Mouse (Mus musculus): ENCODE measurements around the gene Rai1. TPM values are rescaled to one million over a fixed set of nuclear protein-coding genes. Genes with fewer than 3 reads are reported as not detected.
A peak's percentile ranks its signal among the peaks of the same experiment; 100 is the strongest.

Rai1 gene
- polyA plus RNA-seq, 1 experiment from 2014 or later, result 5.1 TPM

DNA sequence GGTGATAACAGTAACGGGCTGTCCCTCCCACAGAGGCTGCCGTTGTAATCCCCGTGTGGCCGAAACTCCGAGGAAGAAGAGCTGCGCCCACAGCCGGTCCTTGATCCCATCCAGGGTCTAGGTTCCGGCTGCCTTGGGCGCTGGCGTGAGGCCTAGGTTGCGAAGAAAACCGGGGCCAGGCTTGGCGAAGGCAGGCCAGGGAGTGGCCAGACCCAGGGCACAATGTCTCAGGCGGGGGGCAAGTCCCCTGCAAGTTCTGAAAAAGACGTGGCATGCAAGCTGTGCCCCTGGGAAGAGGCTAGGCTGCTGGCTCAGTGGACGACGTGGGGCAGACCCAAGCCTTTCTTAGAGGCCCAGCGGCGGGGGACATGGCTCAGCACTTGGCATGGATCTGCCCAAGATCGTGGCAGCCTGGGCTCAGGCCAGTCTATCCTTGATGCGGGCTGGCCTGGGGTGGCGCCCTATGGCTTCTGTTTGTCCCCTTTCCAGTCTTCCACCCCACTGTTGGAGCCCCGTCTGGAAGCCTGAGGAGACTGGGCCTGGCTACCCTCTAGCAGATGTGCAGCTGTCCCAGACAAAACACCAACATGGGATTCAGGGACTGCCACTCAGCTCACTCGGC lies 93.3 kb downstream of the Rai1 start:
- H3K27ac ChIP-seq, result no peak overlapping the region
- WGBS (ENCODE audit: insufficient replicate concordance), result 78% methylated on average over 24 of the region's 24 CpGs
- no peak for DNase-seq

DNA sequence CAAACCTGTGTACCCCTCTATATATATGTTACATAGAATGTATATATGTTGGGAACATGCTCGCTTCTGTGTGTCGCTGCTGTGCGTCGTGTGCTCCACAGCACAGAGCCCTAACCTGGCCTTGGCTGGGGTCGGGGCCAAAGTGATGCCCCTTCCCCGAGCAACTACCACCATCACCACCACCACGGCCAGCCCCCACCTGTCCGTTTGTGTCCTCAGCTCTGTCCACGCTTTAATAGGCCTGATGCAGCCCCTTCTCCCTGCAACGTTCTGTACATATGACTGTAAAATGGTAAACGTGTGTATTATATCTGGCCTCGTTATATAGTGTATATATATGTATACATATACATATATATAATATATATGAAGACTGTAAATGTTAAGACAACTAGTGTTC lies 93.8 kb downstream of the Rai1 start:
- H3K27ac ChIP-seq, result no peak overlapping the region
- H3K27me3 ChIP-seq, result no peaks in the 10 kb centered on the region
- H3K9me3 ChIP-seq (replicated peaks), result peaks cover 8% of the 10 kb centered on the region; the same call in 1 of the 2 replicates
- no peak overlapping the region for H3K4me2 ChIP-seq
- ATAC-seq (ENCODE audit: low read depth) (no peak), DNase-seq (no peak)
- 85% methylated on average over 12 of the region's 12 CpGs for WGBS (ENCODE audit: insufficient replicate concordance)
- no peak overlapping the region for H3K4me3 ChIP-seq (replicated peaks)
- peaks cover 24% of the 10 kb centered on the region for H3K4me1 ChIP-seq (replicated peaks)
- no peak overlapping the region for H3K9ac ChIP-seq
- peaks cover 83% of the 10 kb centered on the region for H3K36me3 ChIP-seq

More for the DNA sequence above, 93.3 kb downstream of the Rai1 start:
- peaks cover 25% of the 10 kb centered on the region for H3K4me1 ChIP-seq (replicated peaks)
- H3K36me3 ChIP-seq, result peaks cover 80% of the 10 kb centered on the region
- H3K27me3 ChIP-seq, result no peaks in the 10 kb centered on the region
- no peak overlapping the region for H3K4me3 ChIP-seq (replicated peaks)
- no peak for ATAC-seq (ENCODE audit: low read depth)
- H3K9me3 ChIP-seq (replicated peaks), result peaks cover 8% of the 10 kb centered on the region; the same call in 1 of the 2 replicates
- H3K4me2 ChIP-seq, result no peak overlapping the region
- H3K9ac ChIP-seq, result no peak overlapping the region

DNA sequence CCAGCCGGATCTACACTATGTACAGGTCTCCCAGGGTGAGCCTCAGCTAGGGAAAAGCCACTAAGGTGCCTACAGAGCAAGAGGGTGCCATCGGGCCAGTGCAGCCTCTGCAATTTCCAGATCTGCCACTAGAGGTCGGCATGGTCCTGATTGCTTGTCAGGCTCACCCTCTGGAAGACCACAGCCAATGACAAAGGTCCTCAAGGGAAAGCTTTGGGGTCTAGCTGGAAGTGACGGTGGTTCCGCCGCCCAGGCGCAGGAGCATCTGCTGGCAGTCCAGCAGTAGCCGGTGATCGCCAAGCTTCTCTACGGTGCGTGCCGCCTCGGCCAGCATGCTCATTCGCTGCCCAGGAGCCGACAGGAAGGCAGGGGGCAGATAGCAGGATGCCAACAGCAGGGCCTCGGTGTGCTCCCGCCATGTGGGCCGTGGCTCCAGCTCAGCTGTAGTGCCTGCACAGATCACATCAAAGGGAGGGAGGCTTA lies 94.9 kb downstream of the Rai1 start:
- H3K4me1 ChIP-seq (replicated peaks), result peaks cover 25% of the 10 kb centered on the region
- H3K4me3 ChIP-seq (replicated peaks), result no peak overlapping the region
- H3K27ac ChIP-seq, result peak overlapping the region; percentile 53; the same call in 1 of the 2 replicates
- H3K27me3 ChIP-seq, result no peaks in the 10 kb centered on the region
- DNase-seq, result peak; percentile 79
- 25% methylated on average over 18 of the region's 18 CpGs for WGBS (ENCODE audit: insufficient replicate concordance)
- H3K4me2 ChIP-seq, result no peak overlapping the region
- H3K9me3 ChIP-seq (replicated peaks), result peaks cover 5% of the 10 kb centered on the region; the same call in 1 of the 2 replicates
- peaks cover 83% of the 10 kb centered on the region for H3K36me3 ChIP-seq
- ATAC-seq (ENCODE audit: low read depth), result peak; percentile 64
- no peak overlapping the region for H3K9ac ChIP-seq

DNA sequence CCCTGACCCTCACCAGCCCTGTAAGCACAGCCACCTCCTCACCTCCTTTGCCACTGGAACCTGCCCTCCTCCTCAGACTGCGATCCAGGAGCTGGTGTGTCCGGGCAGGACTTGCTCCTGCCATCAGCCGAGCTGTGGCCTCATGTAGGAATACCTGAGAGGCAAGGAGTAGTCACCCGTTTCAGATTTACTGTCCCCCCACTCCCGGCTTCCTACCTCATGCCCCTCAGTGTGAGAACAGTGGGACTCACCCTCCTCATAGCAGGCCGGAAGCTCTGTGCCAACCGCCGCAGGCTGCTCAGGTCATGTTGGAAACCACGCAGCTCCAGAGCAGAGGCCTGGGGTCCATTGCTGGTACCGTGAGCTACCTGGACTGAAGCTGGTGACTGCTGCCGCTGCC lies 95.6 kb downstream of the Rai1 start:
- Histone ChIP-seq H3K27ac (peak overlapping the region; percentile 53; the same call in 1 of the 2 replicates), H3K9me3 (replicated peaks) (no peaks in the 10 kb centered on the region), H3K4me2 (no peak overlapping the region), H3K27me3 (no peaks in the 10 kb centered on the region), H3K36me3 (peaks cover 84% of the 10 kb centered on the region), H3K4me3 (replicated peaks) (no peak overlapping the region), H3K9ac (no peak overlapping the region), H3K4me1 (replicated peaks) (peaks cover 29% of the 10 kb centered on the region)
- DNase-seq (no peak), ATAC-seq (ENCODE audit: low read depth) (no peak)
- whole genome bisulfite sequencing (ENCODE audit: insufficient replicate concordance), result 87% methylated on average over 11 of the region's 11 CpGs

DNA sequence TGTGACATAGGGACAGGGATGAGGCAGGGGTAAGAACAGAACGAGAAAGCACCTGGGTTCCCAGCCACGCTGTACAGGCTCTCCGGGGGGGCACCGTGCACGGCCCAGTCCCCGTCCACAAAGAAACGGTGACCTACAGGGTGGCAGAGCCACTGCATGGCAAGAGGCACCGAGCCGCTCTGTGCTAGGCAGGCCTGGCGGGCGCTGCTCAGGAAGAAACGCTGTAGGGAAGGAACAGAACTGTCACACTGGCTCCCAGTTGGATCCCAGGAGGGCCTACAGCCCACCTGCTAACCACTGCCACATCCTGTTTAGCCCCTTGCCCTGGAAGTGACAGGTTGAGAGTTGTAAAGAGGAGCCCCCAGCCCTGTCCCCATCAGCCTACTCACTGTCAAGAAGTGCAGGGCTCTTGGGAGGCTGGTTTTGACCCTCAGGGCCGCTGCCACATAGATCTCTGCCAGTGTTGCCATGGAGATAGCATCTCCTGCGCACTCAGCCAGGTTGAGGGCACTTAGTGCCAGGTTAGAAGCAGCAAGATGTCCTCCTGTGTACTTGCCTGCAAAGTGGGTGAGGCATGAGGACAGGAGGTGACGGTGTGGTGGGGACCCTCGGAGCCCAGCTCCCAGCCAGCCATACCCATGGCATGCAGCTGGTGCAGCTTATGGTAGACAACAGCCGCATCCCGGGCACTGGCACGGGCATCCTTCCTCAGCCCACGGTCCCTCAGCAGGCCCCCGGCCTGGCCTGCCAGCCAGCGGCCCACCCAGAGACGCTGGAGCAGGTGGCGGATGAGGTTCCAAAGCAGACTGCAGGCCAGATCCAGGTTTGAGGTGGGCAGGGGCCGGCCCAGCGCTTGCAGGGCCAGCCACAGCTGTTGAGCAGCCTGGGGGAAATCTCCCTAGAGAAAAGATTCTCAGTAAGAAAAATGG lies 98.2 kb downstream of the Rai1 start:
- no peak overlapping the region for H3K4me3 ChIP-seq (replicated peaks)
- H3K27ac ChIP-seq, result no peak overlapping the region
- DNase-seq, result no peak
- no peak overlapping the region for H3K4me2 ChIP-seq
- WGBS (ENCODE audit: insufficient replicate concordance), result 92% methylated on average over 26 of the region's 26 CpGs
- no peaks in the 10 kb centered on the region for H3K9me3 ChIP-seq (replicated peaks)
- peaks cover 46% of the 10 kb centered on the region for H3K4me1 ChIP-seq (replicated peaks)
- no peak for ATAC-seq (ENCODE audit: low read depth)
- H3K27me3 ChIP-seq, result no peaks in the 10 kb centered on the region
- H3K9ac ChIP-seq, result no peak overlapping the region
- H3K36me3 ChIP-seq, result peaks cover 98% of the 10 kb centered on the region

DNA sequence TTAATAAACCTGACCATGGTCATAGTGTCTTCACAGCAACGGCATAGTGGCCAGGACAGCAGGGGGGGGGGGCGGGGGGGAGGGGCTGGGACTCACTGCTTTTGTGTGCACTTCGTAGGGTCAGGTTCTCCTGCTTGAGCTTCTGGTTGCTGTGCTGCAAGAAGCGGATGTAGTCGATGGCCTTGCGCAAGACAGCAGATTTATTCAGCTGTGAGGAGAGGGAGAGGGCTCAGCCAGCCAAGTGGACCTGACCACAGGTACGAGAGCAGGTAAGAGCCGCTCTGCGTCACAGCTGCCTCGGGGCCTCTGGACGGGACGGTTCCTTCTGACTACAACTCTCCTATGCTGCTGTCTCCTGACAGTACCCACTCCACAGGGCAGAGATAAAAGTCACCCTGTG lies 100.2 kb downstream of the Rai1 start:
- Histone ChIP-seq H3K4me2 (no peak overlapping the region), H3K4me3 (replicated peaks) (no peak overlapping the region), H3K27me3 (no peaks in the 10 kb centered on the region), H3K4me1 (replicated peaks) (peaks cover 64% of the 10 kb centered on the region), H3K9me3 (replicated peaks) (no peaks in the 10 kb centered on the region), H3K9ac (no peak overlapping the region), H3K27ac (peak overlapping the region; percentile 32; the same call in 1 of the 2 replicates), H3K36me3 (peaks cover 79% of the 10 kb centered on the region)
- DNase-seq, result no peak
- ATAC-seq (ENCODE audit: low read depth), result no peak
- WGBS (ENCODE audit: insufficient replicate concordance), result 74% methylated on average over 12 of the region's 12 CpGs

DNA sequence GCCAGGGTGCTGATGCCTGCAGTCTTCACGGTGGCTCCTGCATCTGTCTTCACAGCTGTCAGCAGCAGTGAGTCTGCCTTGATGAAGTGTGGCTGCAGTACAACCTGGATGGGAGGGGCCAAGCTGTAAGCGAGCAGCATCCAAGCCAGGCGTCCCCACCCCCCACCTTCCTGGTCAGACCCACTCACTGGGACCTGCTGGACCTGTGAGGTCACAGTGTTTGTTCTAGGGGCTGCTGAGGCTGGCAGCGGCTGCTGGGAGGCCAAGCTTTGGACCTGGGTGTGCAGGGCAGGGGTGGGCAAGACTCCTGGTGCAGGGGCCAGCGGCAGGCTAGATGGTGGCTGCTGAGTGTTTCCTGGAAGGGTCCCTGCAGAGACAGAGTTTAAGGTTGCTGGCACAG lies 101.4 kb downstream of the Rai1 start:
- WGBS (ENCODE audit: insufficient replicate concordance), result 75% methylated on average over 5 of the region's 5 CpGs
- H3K36me3 ChIP-seq, result peaks cover 67% of the 10 kb centered on the region
- H3K9me3 ChIP-seq (replicated peaks), result no peaks in the 10 kb centered on the region
- H3K4me1 ChIP-seq (replicated peaks), result peaks cover 64% of the 10 kb centered on the region
- H3K27me3 ChIP-seq, result no peaks in the 10 kb centered on the region
- no peak overlapping the region for H3K4me3 ChIP-seq (replicated peaks)
- 0 out of 2 replicates have a peak overlapping the region, but pooled peaks have one; percentile 26 for H3K27ac ChIP-seq
- H3K9ac ChIP-seq, result no peak overlapping the region
- DNase-seq (no peak), ATAC-seq (ENCODE audit: low read depth) (no peak)
- 0 out of 2 replicates have a peak overlapping the region, but pooled peaks have one; percentile 92 for H3K4me2 ChIP-seq

DNA sequence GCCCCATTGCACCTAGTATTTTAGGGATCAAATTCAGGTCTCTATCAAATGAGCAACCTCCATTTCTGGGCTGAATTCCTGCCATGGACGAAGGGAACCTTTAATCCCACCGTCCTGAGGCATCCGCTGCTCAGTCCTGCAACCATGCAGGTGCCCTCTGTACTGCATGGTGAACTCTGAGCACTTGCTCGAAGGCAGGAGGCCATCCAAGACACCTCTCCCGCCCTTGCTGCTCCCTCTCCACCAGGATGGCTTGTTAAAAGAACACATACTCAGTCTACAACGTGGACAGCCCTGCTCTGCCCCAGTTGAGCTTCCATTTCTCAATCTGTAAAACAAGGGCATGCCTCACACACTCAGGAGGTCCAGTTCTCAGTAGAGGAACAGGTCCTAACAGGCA lies 103.4 kb downstream of the Rai1 start:
- peaks cover 47% of the 10 kb centered on the region for H3K36me3 ChIP-seq
- H3K4me1 ChIP-seq (replicated peaks), result peaks cover 82% of the 10 kb centered on the region
- peak overlapping the region; percentile 92 for H3K4me2 ChIP-seq
- H3K27me3 ChIP-seq, result no peaks in the 10 kb centered on the region
- peak overlapping the region; percentile 77 for H3K9ac ChIP-seq
- 68% methylated on average over 6 of the region's 6 CpGs for WGBS (ENCODE audit: insufficient replicate concordance)
- H3K27ac ChIP-seq, result peak overlapping the region; percentile 79
- H3K9me3 ChIP-seq (replicated peaks), result no peaks in the 10 kb centered on the region
- ATAC-seq (ENCODE audit: low read depth) (no peak), DNase-seq (no peak)
- peak overlapping the region; percentile 65 for H3K4me3 ChIP-seq (replicated peaks)

DNA sequence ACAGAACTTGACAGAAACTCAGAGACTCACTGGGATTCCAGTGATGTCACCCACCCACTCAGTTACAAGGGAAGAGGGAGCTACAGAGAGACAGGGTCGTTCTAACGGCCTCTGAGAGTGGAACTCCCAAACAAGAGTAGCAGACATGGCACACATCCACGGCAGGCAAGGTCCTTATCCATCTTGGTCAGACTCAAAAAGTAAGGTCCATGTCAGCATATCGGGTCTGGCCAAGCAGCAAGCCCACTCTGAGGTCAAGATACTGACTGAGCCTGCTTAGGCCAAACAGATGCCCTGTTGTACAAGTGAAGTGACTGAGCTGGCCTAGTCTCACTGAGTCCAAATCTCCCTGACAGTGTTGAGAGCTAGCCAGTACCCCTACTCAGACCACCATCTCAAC lies 103.9 kb downstream of the Rai1 start:
- H3K9me3 ChIP-seq (replicated peaks), result no peaks in the 10 kb centered on the region
- peak overlapping the region; percentile 92 for H3K4me2 ChIP-seq
- no peak for ATAC-seq (ENCODE audit: low read depth)
- peak overlapping the region; percentile 79 for H3K27ac ChIP-seq
- WGBS (ENCODE audit: insufficient replicate concordance), result 51% methylated on average over 4 of the region's 4 CpGs
- no peak for DNase-seq
- H3K4me1 ChIP-seq (replicated peaks), result peaks cover 87% of the 10 kb centered on the region
- peaks cover 42% of the 10 kb centered on the region for H3K36me3 ChIP-seq
- peak overlapping the region; percentile 77 for H3K9ac ChIP-seq
- peak overlapping the region; percentile 65 for H3K4me3 ChIP-seq (replicated peaks)
- no peaks in the 10 kb centered on the region for H3K27me3 ChIP-seq

DNA sequence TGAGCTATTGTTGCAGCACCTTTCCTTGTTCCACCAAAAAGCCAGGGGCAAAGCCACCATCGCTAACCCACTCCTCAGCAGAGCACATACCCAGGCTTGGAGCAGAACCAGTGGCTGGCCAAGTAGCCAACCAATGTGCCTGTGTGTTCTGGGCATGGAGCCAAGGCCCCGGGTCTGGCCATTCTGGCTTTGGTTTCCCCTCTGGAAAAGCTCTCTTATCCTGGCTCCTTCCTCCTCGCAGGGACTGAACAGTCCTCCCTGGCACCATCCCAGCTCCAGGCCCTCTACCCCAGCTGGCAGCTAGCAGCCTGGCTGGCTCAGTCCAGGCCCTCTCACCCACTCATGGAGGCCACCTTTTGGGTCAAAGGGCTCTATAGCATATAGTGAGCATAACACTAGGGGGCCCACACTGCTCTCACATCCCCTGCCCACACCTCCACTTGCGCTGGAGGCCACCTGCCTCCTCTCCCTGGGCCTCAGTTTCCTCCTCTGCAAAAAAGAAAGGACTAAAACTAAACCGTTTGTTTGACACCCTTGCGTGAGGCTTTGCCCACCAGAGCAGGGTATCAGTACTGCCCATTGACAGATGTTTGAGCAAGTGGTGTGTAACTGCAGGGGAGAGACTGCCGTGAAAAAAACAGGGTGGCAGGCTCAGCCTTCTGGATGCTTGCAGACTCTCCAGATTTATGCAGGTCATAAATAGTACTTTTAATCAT lies 104.6 kb downstream of the Rai1 start:
- no peak for ATAC-seq (ENCODE audit: low read depth)
- DNase-seq, result no peak
- H3K4me2 ChIP-seq, result peak overlapping the region; percentile 92
- no peaks in the 10 kb centered on the region for H3K27me3 ChIP-seq
- peak overlapping the region; percentile 79 for H3K27ac ChIP-seq
- peak overlapping the region; percentile 77 for H3K9ac ChIP-seq
- no peaks in the 10 kb centered on the region for H3K9me3 ChIP-seq (replicated peaks)
- H3K4me3 ChIP-seq (replicated peaks), result peak overlapping the region; percentile 65
- H3K4me1 ChIP-seq (replicated peaks), result peaks cover 93% of the 10 kb centered on the region
- 42% methylated on average over 7 of the region's 7 CpGs for WGBS (ENCODE audit: insufficient replicate concordance)
- peaks cover 36% of the 10 kb centered on the region for H3K36me3 ChIP-seq

DNA sequence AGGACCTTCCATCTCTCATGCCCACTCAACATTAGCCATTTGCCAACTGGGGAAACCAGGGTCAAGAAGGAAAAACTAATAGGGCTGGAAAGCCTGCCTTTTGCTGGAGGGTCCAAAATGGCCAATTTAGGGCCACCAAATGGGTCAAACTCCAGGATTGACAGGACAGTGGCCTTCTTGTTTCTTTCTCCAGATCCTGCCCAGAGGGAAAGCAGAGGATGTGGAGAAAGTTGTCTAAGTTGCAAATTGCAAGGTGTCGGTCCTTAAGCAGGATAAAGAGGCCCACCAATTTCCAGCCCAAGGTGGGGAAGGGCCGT lies 105.1 kb downstream of the Rai1 start:
- 2% methylated on average over 2 of the region's 2 CpGs for WGBS (ENCODE audit: insufficient replicate concordance)
- Histone ChIP-seq H3K9ac (peak overlapping the region; percentile 77), H3K36me3 (peaks cover 30% of the 10 kb centered on the region), H3K9me3 (replicated peaks) (no peaks in the 10 kb centered on the region), H3K4me3 (replicated peaks) (peak overlapping the region; percentile 65), H3K27ac (peak overlapping the region; percentile 79), H3K4me1 (replicated peaks) (peaks cover 93% of the 10 kb centered on the region), H3K27me3 (no peaks in the 10 kb centered on the region), H3K4me2 (peak overlapping the region; percentile 92)
- ATAC-seq (ENCODE audit: low read depth) (no peak), DNase-seq (no peak)
